Mouse (Mus musculus) hindbrain, embryonic 10.5 days (tissue): ENCODE measurements around the gene A130010J15Rik. TPM values are rescaled to one million over a fixed set of nuclear protein-coding genes. Genes with fewer than 3 reads are reported as not detected.

Source experiments
- DNase-seq: peaks from one replicate; pipeline ENCODE4 v3.0.0-alpha.2; 2017; ENCODE audit warnings: low spot score
- H3K27ac ChIP-seq: fragments of 300-500 bp; sonication (generic); 2 replicates; pipeline ENCODE4 v1.5.1; 2016; ENCODE audit warnings: mild to moderate bottlenecking, moderate library complexity
- H3K27me3 ChIP-seq: fragments of 300-500 bp; sonication (generic); 2 replicates; pipeline ENCODE4 v1.6.1; 2016; ENCODE audit warnings: mild to moderate bottlenecking; ENCODE audit not compliant: poor library complexity, insufficient read depth, severe bottlenecking
- H3K36me3 ChIP-seq: fragments of 300-500 bp; sonication (generic); 2 replicates; pipeline ENCODE4 v1.6.1; 2016; ENCODE audit warnings: mild to moderate bottlenecking, moderate library complexity
- H3K4me1 ChIP-seq: fragments of 300-500 bp; sonication (generic); replicated peaks from 2 replicates; pipeline ENCODE4 v1.6.1; 2016; ENCODE audit warnings: mild to moderate bottlenecking
- H3K4me3 ChIP-seq: fragments of 300-500 bp; sonication (generic); 2 replicates; pipeline ENCODE4 v1.5.1; 2016; ENCODE audit warnings: mild to moderate bottlenecking, moderate library complexity
- H3K9me3 ChIP-seq: fragments of 300-500 bp; sonication (generic); 2 replicates; pipeline ENCODE4 v1.6.1; 2016; ENCODE audit warnings: mild to moderate bottlenecking, moderate library complexity
- WGBS: fragments of 180-500 bp; shearing (Covaris S2); methylation state at CpG from one replicate; pipeline ENCODE4 v1.1.7; 2016; 5-methylcytosine and 5-hydroxymethylcytosine counted together
- polyA plus RNA-seq: library from polyadenylated mRNA; unstranded; fragments of >200 nt; fragmentation: Nextera tagmentation; extraction: Ambion mirVana; gene quantifications from 2 replicates; pipeline ENCODE4 v1.2.1, GENCODE M21; 2016

Gene A130010J15Rik
- polyA plus RNA-seq = 13.8 and 17.7 TPM in 2 replicates

- Histone ChIP-seq H3K36me3 (no peaks in the 10 kb centered on the region), H3K4me3 (no peak within 1 kb of the TSS), H3K9me3 (no peaks in the 10 kb centered on the region), H3K27ac (no peak within 1 kb of the TSS), H3K4me1 (peaks cover 13% of the 10 kb centered on the region), H3K27me3 (no peaks in the 10 kb centered on the region)
- no peak for DNase-seq
- WGBS = 91% methylated on average over 3 of the region's 3 CpGs
Observed at GRCm38 (mm10) chr1:193167746-193168145, at the start of gene A130010J15Rik. A130010J15Rik (plus strand) TSS chr1:193168046.

GRCm38 (mm10) chr1:193122793-193123192 is 45.1 kb upstream of the A130010J15Rik start:
- DNase-seq = no peak
- Histone ChIP-seq H3K4me1 (no peaks in the 10 kb centered on the region), H3K9me3 (no peaks in the 10 kb centered on the region), H3K27me3 (no peaks in the 10 kb centered on the region), H3K27ac (no peak overlapping the region), H3K4me3 (no peak overlapping the region), H3K36me3 (peaks cover 96% of the 10 kb centered on the region)
- 93% methylated on average over 7 of the region's 7 CpGs for WGBS

GRCm38 (mm10) chr1:193123290-193123689 is 44.6 kb upstream of the A130010J15Rik start:
- Histone ChIP-seq H3K4me3 (no peak overlapping the region), H3K27me3 (no peaks in the 10 kb centered on the region), H3K9me3 (no peaks in the 10 kb centered on the region), H3K27ac (no peak overlapping the region), H3K4me1 (0 out of 2 replicates have a peak, but pooled peaks cover 4% of the 10 kb centered on the region), H3K36me3 (peaks cover 96% of the 10 kb centered on the region)
- no peak for DNase-seq
- whole genome bisulfite sequencing = 92% methylated on average over 6 of the region's 6 CpGs

GRCm38 (mm10) chr1:193125835-193126234 is 42.0 kb upstream of the A130010J15Rik start:
- Histone ChIP-seq H3K27me3 (no peaks in the 10 kb centered on the region), H3K4me3 (no peak overlapping the region), H3K9me3 (no peaks in the 10 kb centered on the region), H3K36me3 (peaks cover 73% of the 10 kb centered on the region), H3K27ac (no peak overlapping the region), H3K4me1 (peaks cover 18% of the 10 kb centered on the region)
- DNase-seq = no peak
- WGBS = 86% methylated on average over 4 of the region's 4 CpGs

GRCm38 (mm10) chr1:193128055-193128454 is 39.8 kb upstream of the A130010J15Rik start:
- Histone ChIP-seq H3K27ac (no peak overlapping the region), H3K4me1 (peaks cover 19% of the 10 kb centered on the region), H3K9me3 (no peaks in the 10 kb centered on the region), H3K36me3 (peaks cover 51% of the 10 kb centered on the region), H3K4me3 (no peak overlapping the region), H3K27me3 (no peaks in the 10 kb centered on the region)
- WGBS = 95% methylated on average over 6 of the region's 6 CpGs
- no peak for DNase-seq

GRCm38 (mm10) chr1:193129321-193129720 is 38.5 kb upstream of the A130010J15Rik start:
- Histone ChIP-seq H3K9me3 (no peaks in the 10 kb centered on the region), H3K4me3 (peak overlapping the region; percentile 95), H3K4me1 (peaks cover 19% of the 10 kb centered on the region), H3K27me3 (no peaks in the 10 kb centered on the region), H3K36me3 (peaks cover 38% of the 10 kb centered on the region), H3K27ac (peak overlapping the region; percentile 90; the same call in 1 of the 2 replicates)
- WGBS = 32% methylated on average over 5 of the region's 5 CpGs
- DNase-seq = no peak

- peak within 1 kb of the TSS; percentile 95 for H3K4me3 ChIP-seq
- H3K4me1 ChIP-seq = peaks cover 19% of the 10 kb centered on the region
- peak within 1 kb of the TSS; percentile 90 for H3K27ac ChIP-seq
- no peaks in the 10 kb centered on the region for H3K9me3 ChIP-seq
- DNase-seq = peak; percentile 98
- peaks cover 32% of the 10 kb centered on the region for H3K36me3 ChIP-seq
- WGBS = under 1% methylated on average over 61 of the region's 61 CpGs
- H3K27me3 ChIP-seq = no peaks in the 10 kb centered on the region
Observed at GRCm38 (mm10) chr1:193129786-193130455, 37.9 kb upstream of the A130010J15Rik start, which contains the start of gene Diexf. Diexf (minus strand) TSS chr1:193130272.

GRCm38 (mm10) chr1:193130456-193130825 is 37.4 kb upstream of the A130010J15Rik start:
- Histone ChIP-seq H3K4me3 (peak overlapping the region; percentile 95), H3K27ac (peak overlapping the region; percentile 90), H3K9me3 (no peaks in the 10 kb centered on the region), H3K36me3 (peaks cover 28% of the 10 kb centered on the region), H3K27me3 (no peaks in the 10 kb centered on the region), H3K4me1 (peaks cover 19% of the 10 kb centered on the region)
- no peak for DNase-seq
- 25% methylated on average over 11 of the region's 11 CpGs for WGBS

GRCm38 (mm10) chr1:193130839-193131238 is 37.0 kb upstream of the A130010J15Rik start:
- Histone ChIP-seq H3K9me3 (no peaks in the 10 kb centered on the region), H3K27ac (peak overlapping the region; percentile 90), H3K4me3 (peak overlapping the region; percentile 95), H3K27me3 (no peaks in the 10 kb centered on the region), H3K4me1 (peaks cover 19% of the 10 kb centered on the region), H3K36me3 (peaks cover 24% of the 10 kb centered on the region)
- no peak for DNase-seq
- 82% methylated on average over 8 of the region's 8 CpGs for WGBS

GRCm38 (mm10) chr1:193131311-193131948 is 36.4 kb upstream of the A130010J15Rik start:
- peaks cover 19% of the 10 kb centered on the region for H3K36me3 ChIP-seq
- no peaks in the 10 kb centered on the region for H3K9me3 ChIP-seq
- peaks cover 19% of the 10 kb centered on the region for H3K4me1 ChIP-seq
- H3K27me3 ChIP-seq = no peaks in the 10 kb centered on the region
- H3K4me3 ChIP-seq = no peak overlapping the region
- no peak for DNase-seq
- no peak overlapping the region for H3K27ac ChIP-seq
- 85% methylated on average over 6 of the region's 6 CpGs for WGBS

GRCm38 (mm10) chr1:193132385-193132784 is 35.5 kb upstream of the A130010J15Rik start:
- Histone ChIP-seq H3K4me3 (no peak overlapping the region), H3K36me3 (peaks cover 10% of the 10 kb centered on the region)

GRCm38 (mm10) chr1:193133726-193134125 is 34.1 kb upstream of the A130010J15Rik start:
- DNase-seq = no peak
- H3K4me1 ChIP-seq = peaks cover 13% of the 10 kb centered on the region
- no peak overlapping the region for H3K4me3 ChIP-seq
- no peaks in the 10 kb centered on the region for H3K36me3 ChIP-seq
- H3K9me3 ChIP-seq = no peaks in the 10 kb centered on the region
- H3K27me3 ChIP-seq = no peaks in the 10 kb centered on the region
- no peak overlapping the region for H3K27ac ChIP-seq
- WGBS = 89% methylated on average over 1 of the region's 1 CpGs

More at GRCm38 (mm10) chr1:193132385-193132784, 35.5 kb upstream of the A130010J15Rik start:
- Histone ChIP-seq H3K27me3 (no peaks in the 10 kb centered on the region), H3K9me3 (no peaks in the 10 kb centered on the region), H3K27ac (no peak overlapping the region), H3K4me1 (peaks cover 19% of the 10 kb centered on the region)
- no peak for DNase-seq

- Histone ChIP-seq H3K4me1 (no peaks in the 10 kb centered on the region), H3K4me3 (no peak overlapping the region), H3K36me3 (no peaks in the 10 kb centered on the region), H3K27ac (no peak overlapping the region), H3K9me3 (no peaks in the 10 kb centered on the region), H3K27me3 (no peaks in the 10 kb centered on the region)
- WGBS = 51% methylated on average over 7 of the region's 7 CpGs
- DNase-seq = no peak
Observed at GRCm38 (mm10) chr1:193138087-193138486, 29.8 kb upstream of the A130010J15Rik start.
